10 mouse cellular contexts compared by ENCODE assay signal in the genomic region with DNA sequence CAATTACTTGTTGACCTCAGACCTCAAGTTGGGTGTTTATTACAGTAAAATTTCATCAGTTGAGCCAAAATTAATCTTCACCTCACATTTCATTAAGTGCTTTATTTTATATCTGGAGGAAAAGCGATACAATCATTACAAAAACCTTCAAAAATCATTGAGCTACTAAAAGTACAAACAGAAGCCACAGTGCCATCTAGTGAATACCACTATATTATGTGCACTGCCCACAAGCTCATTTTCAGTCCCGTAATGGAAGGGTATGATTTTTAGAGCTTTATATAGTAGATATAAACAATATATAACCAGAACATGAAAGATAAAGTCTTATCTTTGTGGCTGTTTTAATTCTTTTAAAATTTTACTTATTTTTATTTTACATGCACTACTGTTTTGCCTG.
DNase-seq lines count a peak whose midpoint lies in the region; ATAC-seq and TF ChIP-seq lines count a peak whose summit lies in the region.
"Had no signal": no experiment of that assay in that cellular context is flagged by ENCODE, and none has a peak within 500 bp of the region (broad histone marks: within the 10 kb centered on the region; RNA-seq: fewer than 3 reads in every experiment).

No protein-coding gene starts in this region.

- H3K4me3 ChIP-seq in hindbrain, embryonic 11.5 days (ENCODE audit: low read depth, low read length): no peak overlapping the region
- no peak overlapping the region for H3K4me3 ChIP-seq in hindbrain, embryonic 13.5 days
- H3K4me3 ChIP-seq in lung, embryonic 14.5 days (ENCODE audit: low read depth, low read length): no peak overlapping the region
- H3K4me3 ChIP-seq: limb, embryonic 13.5 days; midbrain, embryonic 10.5 days had no signal

- no peak overlapping the region for H3K27ac ChIP-seq in hindbrain, embryonic 11.5 days (ENCODE audit: low read depth, low read length)
- no peak overlapping the region for H3K27ac ChIP-seq in hindbrain, embryonic 13.5 days
- no peak overlapping the region for H3K27ac ChIP-seq in lung, embryonic 14.5 days (ENCODE audit: low read depth)
- H3K27ac ChIP-seq: limb, embryonic 13.5 days; midbrain, embryonic 10.5 days had no signal

- H3K4me1 ChIP-seq in hindbrain, embryonic 11.5 days (replicated peaks; ENCODE audit: control insufficient read depth, insufficient read depth, low read length): no peaks in the 10 kb centered on the region
- H3K4me1 ChIP-seq in hindbrain, embryonic 13.5 days (replicated peaks): no peaks in the 10 kb centered on the region
- H3K4me1 ChIP-seq in lung, embryonic 14.5 days (ENCODE audit: insufficient read depth): no peaks in the 10 kb centered on the region
- H3K4me1 ChIP-seq: limb, embryonic 13.5 days; midbrain, embryonic 10.5 days had no signal

- no peaks in the 10 kb centered on the region for H3K9me3 ChIP-seq in hindbrain, embryonic 11.5 days (ENCODE audit: control insufficient read depth, low read length)
- no peaks in the 10 kb centered on the region for H3K9me3 ChIP-seq in hindbrain, embryonic 13.5 days
- no peaks in the 10 kb centered on the region for H3K9me3 ChIP-seq in lung, embryonic 14.5 days (ENCODE audit: low read depth, low read length)
- H3K9me3 ChIP-seq: limb, embryonic 13.5 days; midbrain, embryonic 10.5 days had no signal

- no peaks in the 10 kb centered on the region for H3K36me3 ChIP-seq in hindbrain, embryonic 11.5 days (ENCODE audit: control insufficient read depth, insufficient read depth, low read length)
- no peaks in the 10 kb centered on the region for H3K36me3 ChIP-seq in hindbrain, embryonic 13.5 days
- no peaks in the 10 kb centered on the region for H3K36me3 ChIP-seq in lung, embryonic 14.5 days (ENCODE audit: insufficient read depth)
- H3K36me3 ChIP-seq: limb, embryonic 13.5 days; midbrain, embryonic 10.5 days had no signal

- peak; percentile 46; the same call in 1 of the 2 replicates for TF ChIP-seq CTCF in lung, embryonic 14.5 days (IDR thresholded peaks at IDR 0.05; ENCODE audit: low read depth)

- no peaks in the 10 kb centered on the region for H3K27me3 ChIP-seq in hindbrain, embryonic 11.5 days (ENCODE audit: control insufficient read depth, insufficient read depth, low read length)
- H3K27me3 ChIP-seq in hindbrain, embryonic 13.5 days: no peaks in the 10 kb centered on the region
- no peaks in the 10 kb centered on the region for H3K27me3 ChIP-seq in lung, embryonic 14.5 days (ENCODE audit: insufficient read depth, low read length)
- H3K27me3 ChIP-seq: limb, embryonic 13.5 days had no signal

- no peak for ATAC-seq in hindbrain, embryonic 11.5 days (ENCODE audit: low FRiP score)
- no peak for ATAC-seq in hindbrain, embryonic 13.5 days (ENCODE audit: low FRiP score)
- ATAC-seq in lung, embryonic 14.5 days (ENCODE audit: insufficient read depth): no peak
- ATAC-seq in granulocyte monocyte progenitor cell, adult 5-6 weeks (replicated peaks; ENCODE audit: poor library complexity, severe bottlenecking): no peak

- H3K9ac ChIP-seq in hindbrain, embryonic 11.5 days (ENCODE audit: low read depth, low read length): no peak overlapping the region
- no peak overlapping the region for H3K9ac ChIP-seq in hindbrain, embryonic 13.5 days
- no peak overlapping the region for H3K9ac ChIP-seq in lung, embryonic 14.5 days
- H3K9ac ChIP-seq: limb, embryonic 13.5 days had no signal

- H3K4me2 ChIP-seq in hindbrain, embryonic 11.5 days (replicated peaks; ENCODE audit: low read depth, low read length): no peak overlapping the region
- H3K4me2 ChIP-seq in hindbrain, embryonic 13.5 days: no peak overlapping the region
- H3K4me2 ChIP-seq in lung, embryonic 14.5 days: no peak overlapping the region
- H3K4me2 ChIP-seq: limb, embryonic 13.5 days had no signal

- DNase-seq in hindbrain, embryonic 11.5 days (ENCODE audit: low spot score): peak; percentile 0
- DNase-seq in lung, embryonic 14.5 days: peak; percentile 62
- DNase-seq in lung, postnatal 14 days: no peak
- DNase-seq in brain, adult 2 months (ENCODE audit: low read depth, low spot score): peak; percentile 31
- DNase-seq in retina, postnatal 1 day: peak; percentile 2
- DNase-seq: cerebellum, adult 11-12 months had no signal

- WGBS in hindbrain, embryonic 11.5 days: 45% methylated on average over 2 of the region's 2 CpGs
- 35% methylated on average over 2 of the region's 2 CpGs for WGBS in hindbrain, embryonic 13.5 days
- 28% methylated on average over 2 of the region's 2 CpGs for WGBS in lung, embryonic 14.5 days
